Mouse (Mus musculus) olfactory bulb, adult 2 months (tissue): ENCODE measurements around the gene Jakmip3.

Experiments used
- CTCF ChIP-seq: fragments of 200-500 bp; IDR thresholded peaks from 2 replicates; pipeline ENCODE4 v1.5.1; 2012; ENCODE audit warnings: low read depth, mild to moderate bottlenecking, low read length, moderate library complexity; ENCODE audit not compliant: insufficient read depth
- POLR2A ChIP-seq: fragments of 200-500 bp; IDR thresholded peaks from 2 replicates; pipeline ENCODE4 v1.6.1; 2012; ENCODE audit warnings: mild to moderate bottlenecking, low read depth, low read length, moderate library complexity; ENCODE audit not compliant: insufficient read depth

DNA sequence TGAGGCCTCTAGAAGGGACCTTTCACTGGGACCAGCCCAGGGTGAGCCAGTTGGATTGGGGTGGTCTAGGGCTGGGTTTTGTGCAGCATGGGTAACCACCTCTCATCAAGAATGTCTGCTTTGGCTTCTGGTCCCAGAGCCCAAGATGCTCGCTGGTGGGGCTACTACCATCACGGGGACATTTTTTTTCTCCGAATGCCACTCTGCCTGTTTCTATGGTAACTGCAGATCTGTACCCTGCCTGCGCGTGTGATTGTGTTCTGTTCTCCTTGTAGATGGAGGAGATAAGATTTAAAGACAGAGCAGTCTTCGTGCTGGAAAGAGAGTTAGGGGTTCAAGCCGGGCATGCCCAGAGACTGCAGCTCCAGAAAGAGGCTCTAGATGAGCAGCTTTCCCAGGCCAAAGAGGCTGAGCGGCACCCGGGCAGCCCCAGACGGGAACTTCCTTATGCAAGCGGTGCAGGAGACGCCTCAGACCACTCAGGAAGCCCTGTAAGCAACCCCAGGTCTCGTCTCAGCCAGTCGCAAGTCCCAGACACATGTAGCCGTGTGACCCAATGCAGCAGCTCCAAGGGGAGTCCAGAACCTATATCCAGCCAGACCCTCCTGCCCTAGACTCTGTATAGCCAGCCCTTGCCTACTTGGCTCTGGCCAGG lies 76.8 kb downstream of the Jakmip3 start:
- TF ChIP-seq CTCF = no peak
- no peak for TF ChIP-seq POLR2A
